Mouse (Mus musculus): ENCODE measurements around the gene Parm1.
A peak's percentile ranks its signal among the peaks of the same experiment; 100 is the strongest.

The Parm1 gene

GRCm38 (mm10) chr5:91517480-91518301 is at the start of gene Parm1:
Gene Parm1 (plus strand): TSS chr5:91517615.
- peak; percentile 83 for DNase-seq (ENCODE audit: low read depth, low spot score)

GRCm38 (mm10) chr5:91475241-91475640 is 42.2 kb upstream of the Parm1 start:
- DNase-seq (ENCODE audit: low read depth, low spot score): no peak

GRCm38 (mm10) chr5:91476863-91477262 is 40.6 kb upstream of the Parm1 start:
- DNase-seq (ENCODE audit: low read depth, low spot score): no peak

- DNase-seq (ENCODE audit: low read depth, low spot score): no peak
Observed at GRCm38 (mm10) chr5:91478673-91479072, 38.7 kb upstream of the Parm1 start.

GRCm38 (mm10) chr5:91480129-91480528 is 37.3 kb upstream of the Parm1 start:
- DNase-seq (ENCODE audit: low read depth, low spot score): no peak

GRCm38 (mm10) chr5:91484324-91484723 is 33.1 kb upstream of the Parm1 start:
- DNase-seq (ENCODE audit: low read depth, low spot score): no peak

GRCm38 (mm10) chr5:91494456-91494855 is 23.0 kb upstream of the Parm1 start:
- no peak for DNase-seq (ENCODE audit: low read depth, low spot score)

- no peak for DNase-seq (ENCODE audit: low read depth, low spot score)
Observed at GRCm38 (mm10) chr5:91501361-91501760, 16.1 kb upstream of the Parm1 start.

- DNase-seq (ENCODE audit: low read depth, low spot score): no peak
Observed at GRCm38 (mm10) chr5:91502366-91502765, 15.0 kb upstream of the Parm1 start.

- DNase-seq (ENCODE audit: low read depth, low spot score): no peak
Observed at GRCm38 (mm10) chr5:91504320-91504922, 13.0 kb upstream of the Parm1 start.

- DNase-seq (ENCODE audit: low read depth, low spot score): no peak
Observed at GRCm38 (mm10) chr5:91517077-91517476, 338 bp upstream of the Parm1 start.

GRCm38 (mm10) chr5:91518302-91518790 is 931 bp downstream of the Parm1 start:
- DNase-seq (ENCODE audit: low read depth, low spot score): no peak

- DNase-seq (ENCODE audit: low read depth, low spot score): no peak
Observed at GRCm38 (mm10) chr5:91518946-91519345, 1.5 kb downstream of the Parm1 start.

- no peak for DNase-seq (ENCODE audit: low read depth, low spot score)
Observed at GRCm38 (mm10) chr5:91519521-91519920, 2.1 kb downstream of the Parm1 start.

- no peak for DNase-seq (ENCODE audit: low read depth, low spot score)
Observed at GRCm38 (mm10) chr5:91532748-91533496, 15.5 kb downstream of the Parm1 start.

GRCm38 (mm10) chr5:91559071-91559610 is 41.7 kb downstream of the Parm1 start:
- DNase-seq (ENCODE audit: low read depth, low spot score): no peak

GRCm38 (mm10) chr5:91559711-91560110 is 42.3 kb downstream of the Parm1 start:
- DNase-seq (ENCODE audit: low read depth, low spot score): no peak

- DNase-seq (ENCODE audit: low read depth, low spot score): no peak
Observed at GRCm38 (mm10) chr5:91561394-91561793, 44.0 kb downstream of the Parm1 start.

GRCm38 (mm10) chr5:91562486-91562885 is 45.1 kb downstream of the Parm1 start:
- no peak for DNase-seq (ENCODE audit: low read depth, low spot score)

GRCm38 (mm10) chr5:91564054-91564453 is 46.6 kb downstream of the Parm1 start:
- no peak for DNase-seq (ENCODE audit: low read depth, low spot score)

- no peak for DNase-seq (ENCODE audit: low read depth, low spot score)
Observed at GRCm38 (mm10) chr5:91565458-91565857, 48.0 kb downstream of the Parm1 start.

GRCm38 (mm10) chr5:91566591-91566990 is 49.2 kb downstream of the Parm1 start:
- DNase-seq (ENCODE audit: low read depth, low spot score): no peak

All from retina, postnatal 7 days (tissue).